Mouse (Mus musculus) neural tube, embryonic 11.5 days (tissue): ENCODE measurements around the gene Nub1. TPM values are rescaled to one million over a fixed set of nuclear protein-coding genes. Genes with fewer than 3 reads are reported as not detected.

ENCODE experiments used
- ATAC-seq: fragments of 200-750 bp; cut with Nextera tagmentation; 2 replicates; pipeline ENCODE4 v1.8.0; 2017; ENCODE audit warnings: moderate number of reproducible peaks, mild to moderate bottlenecking, moderate TSS enrichment, moderate library complexity; ENCODE audit not compliant: insufficient read depth, low FRiP score, low TSS enrichment
- DNase-seq: peaks from one replicate; pipeline ENCODE4 v3.0.0-alpha.2; 2015; ENCODE audit warnings: low spot score
- H3K27ac ChIP-seq: fragments of 300-500 bp; sonication (generic); 2 replicates; pipeline ENCODE4 v1.5.1; 2014; ENCODE audit warnings: low read depth, mild to moderate bottlenecking, low read length
- H3K27me3 ChIP-seq: fragments of 300-500 bp; sonication (generic); 2 replicates; pipeline ENCODE4 v1.6.1; 2014; ENCODE audit warnings: mild to moderate bottlenecking, low read length, mixed read lengths; ENCODE audit not compliant: control insufficient read depth, insufficient read depth
- H3K36me3 ChIP-seq: fragments of 300-500 bp; sonication (generic); 2 replicates; pipeline ENCODE4 v1.6.1; 2014; ENCODE audit warnings: mild to moderate bottlenecking, low read length, moderate library complexity, mixed read lengths; ENCODE audit not compliant: control insufficient read depth, insufficient read depth
- H3K4me1 ChIP-seq: fragments of 300-500 bp; sonication (generic); 2 replicates; pipeline ENCODE4 v1.6.1; 2014; ENCODE audit warnings: low read length, mixed read lengths; ENCODE audit not compliant: control insufficient read depth, insufficient read depth
- H3K4me2 ChIP-seq: fragments of 300-500 bp; sonication (generic); 2 replicates; pipeline ENCODE4 v1.6.1; 2014; ENCODE audit warnings: low read depth, mild to moderate bottlenecking, moderate library complexity
- H3K4me3 ChIP-seq: fragments of 300-500 bp; sonication (generic); 2 replicates; pipeline ENCODE4 v1.5.1; 2014; ENCODE audit warnings: low read depth, low read length
- H3K9ac ChIP-seq: fragments of 300-500 bp; sonication (generic); 2 replicates; pipeline ENCODE4 v1.6.1; 2014; ENCODE audit warnings: mild to moderate bottlenecking, low read length
- H3K9me3 ChIP-seq: fragments of 300-500 bp; sonication (generic); 2 replicates; pipeline ENCODE4 v1.6.1; 2016; ENCODE audit warnings: low read length; ENCODE audit not compliant: control insufficient read depth
- WGBS: fragments of 180-500 bp; shearing (Covaris S2); extraction: QIAGEN DNeasy Blood & Tissue Kit; methylation state at CpG from one replicate; pipeline ENCODE4 v1.1.7; 2014; 5-methylcytosine and 5-hydroxymethylcytosine counted together
- polyA plus RNA-seq: library from polyadenylated mRNA; unstranded; fragments of >200 nt; fragmentation: Nextera tagmentation; extraction: Ambion mirVana; gene quantifications from 2 replicates; pipeline ENCODE4 v1.2.1, GENCODE M21; 2014

Gene Nub1
- polyA plus RNA-seq, 1 experiment from 2014 or later = 41.8 TPM

GRCm38 (mm10) chr5:24726901-24727836 lies 41.8 kb downstream of the Nub1 start:
- no peak overlapping the region for H3K4me2 ChIP-seq
- WGBS = 73% methylated on average over 12 of the region's 12 CpGs
- no peaks in the 10 kb centered on the region for H3K9me3 ChIP-seq
- no peaks in the 10 kb centered on the region for H3K36me3 ChIP-seq
- H3K4me1 ChIP-seq = peaks cover 10% of the 10 kb centered on the region
- H3K9ac ChIP-seq = no peak overlapping the region
- no peak overlapping the region for H3K27ac ChIP-seq
- peak; percentile 14 for DNase-seq
- peaks cover 28% of the 10 kb centered on the region for H3K27me3 ChIP-seq
- no peak overlapping the region for H3K4me3 ChIP-seq
- ATAC-seq = no peak

GRCm38 (mm10) chr5:24729797-24730487 lies 44.6 kb downstream of the Nub1 start:
- Histone ChIP-seq H3K4me1 (peaks cover 7% of the 10 kb centered on the region), H3K4me2 (peak overlapping the region; percentile 54), H3K27ac (no peak overlapping the region), H3K9me3 (no peaks in the 10 kb centered on the region), H3K4me3 (peak overlapping the region; percentile 45), H3K36me3 (no peaks in the 10 kb centered on the region), H3K27me3 (peaks cover 28% of the 10 kb centered on the region), H3K9ac (peak overlapping the region; percentile 61)
- WGBS = 1% methylated on average over 49 of the region's 49 CpGs
- no peak for ATAC-seq
- no peak for DNase-seq

- Histone ChIP-seq H3K4me3 (peak within 1 kb of the TSS; percentile 45), H3K4me1 (0 out of 2 replicates have a peak, but pooled peaks cover 5% of the 10 kb centered on the region), H3K27me3 (peaks cover 28% of the 10 kb centered on the region), H3K9ac (peak within 1 kb of the TSS; percentile 61), H3K4me2 (peak within 1 kb of the TSS; percentile 54), H3K27ac (no peak within 1 kb of the TSS), H3K36me3 (no peaks in the 10 kb centered on the region), H3K9me3 (no peaks in the 10 kb centered on the region)
- ATAC-seq (no peak), DNase-seq (peak; percentile 58)
- WGBS = under 1% methylated on average over 23 of the region's 23 CpGs
These were observed 45.1 kb downstream of the Nub1 start, which contains the start of gene Wdr86 for GRCm38 (mm10) chr5:24730488-24730871. TSS of gene Wdr86 (minus strand) at chr5:24730727.

DNA sequence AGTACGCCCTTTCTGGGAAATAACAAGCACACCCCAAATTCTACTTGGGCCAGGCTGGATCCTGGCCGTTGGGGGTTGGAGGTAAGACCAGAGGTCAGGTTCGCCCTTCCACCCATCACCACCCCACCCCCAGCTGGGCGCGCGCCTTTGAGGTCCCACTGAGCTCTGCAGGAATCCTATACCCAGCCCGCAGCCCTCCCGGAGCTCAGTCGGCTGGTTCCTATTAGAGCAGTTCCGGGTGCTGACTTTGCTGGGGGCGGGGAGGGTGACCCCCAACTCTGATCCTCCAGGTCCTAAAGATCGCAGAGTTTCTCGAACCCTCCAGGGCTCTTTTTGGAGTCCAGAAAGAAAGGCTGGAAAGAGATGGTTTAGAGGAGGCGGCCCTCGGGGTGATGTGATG lies 45.7 kb downstream of the Nub1 start:
- Histone ChIP-seq H3K4me1 (0 out of 2 replicates have a peak, but pooled peaks cover 5% of the 10 kb centered on the region), H3K36me3 (no peaks in the 10 kb centered on the region), H3K9ac (no peak overlapping the region; the same call in 1 of the 2 replicates), H3K27ac (no peak overlapping the region), H3K27me3 (peaks cover 28% of the 10 kb centered on the region), H3K9me3 (no peaks in the 10 kb centered on the region), H3K4me2 (peak overlapping the region; percentile 54), H3K4me3 (peak overlapping the region; percentile 45)
- WGBS = 2% methylated on average over 15 of the region's 15 CpGs
- DNase-seq = peak; percentile 39
- ATAC-seq = no peak

GRCm38 (mm10) chr5:24733134-24733533 lies 47.8 kb downstream of the Nub1 start:
- ATAC-seq = no peak
- H3K4me2 ChIP-seq = no peak overlapping the region
- H3K4me3 ChIP-seq = no peak overlapping the region
- 10% methylated on average over 6 of the region's 8 CpGs for WGBS
- no peak overlapping the region for H3K27ac ChIP-seq
- DNase-seq = peak; percentile 63
- H3K9me3 ChIP-seq = no peaks in the 10 kb centered on the region
- H3K9ac ChIP-seq = no peak overlapping the region
- 0 out of 2 replicates have a peak, but pooled peaks cover 5% of the 10 kb centered on the region for H3K4me1 ChIP-seq
- no peaks in the 10 kb centered on the region for H3K36me3 ChIP-seq
- peaks cover 28% of the 10 kb centered on the region for H3K27me3 ChIP-seq

- ATAC-seq = no peak
- Histone ChIP-seq H3K9me3 (no peaks in the 10 kb centered on the region), H3K27ac (no peak overlapping the region), H3K36me3 (no peaks in the 10 kb centered on the region), H3K4me1 (0 out of 2 replicates have a peak, but pooled peaks cover 5% of the 10 kb centered on the region), H3K4me2 (no peak overlapping the region), H3K4me3 (no peak overlapping the region), H3K27me3 (peaks cover 28% of the 10 kb centered on the region), H3K9ac (no peak overlapping the region)
- 68% methylated on average over 7 of the region's 7 CpGs for WGBS
- no peak for DNase-seq
These were observed 48.6 kb downstream of the Nub1 start for GRCm38 (mm10) chr5:24733771-24734426.

GRCm38 (mm10) chr5:24737595-24737994 lies 52.3 kb downstream of the Nub1 start:
- H3K27ac ChIP-seq = no peak overlapping the region
- H3K27me3 ChIP-seq = no peaks in the 10 kb centered on the region
- H3K4me2 ChIP-seq = no peak overlapping the region
- 93% methylated on average over 10 of the region's 10 CpGs for WGBS
- ATAC-seq (no peak), DNase-seq (peak; percentile 3)
- H3K36me3 ChIP-seq = no peaks in the 10 kb centered on the region
- H3K9me3 ChIP-seq = no peaks in the 10 kb centered on the region
- H3K4me3 ChIP-seq = no peak overlapping the region
- no peak overlapping the region for H3K9ac ChIP-seq
- no peaks in the 10 kb centered on the region; the same call in 1 of the 2 replicates for H3K4me1 ChIP-seq

DNA sequence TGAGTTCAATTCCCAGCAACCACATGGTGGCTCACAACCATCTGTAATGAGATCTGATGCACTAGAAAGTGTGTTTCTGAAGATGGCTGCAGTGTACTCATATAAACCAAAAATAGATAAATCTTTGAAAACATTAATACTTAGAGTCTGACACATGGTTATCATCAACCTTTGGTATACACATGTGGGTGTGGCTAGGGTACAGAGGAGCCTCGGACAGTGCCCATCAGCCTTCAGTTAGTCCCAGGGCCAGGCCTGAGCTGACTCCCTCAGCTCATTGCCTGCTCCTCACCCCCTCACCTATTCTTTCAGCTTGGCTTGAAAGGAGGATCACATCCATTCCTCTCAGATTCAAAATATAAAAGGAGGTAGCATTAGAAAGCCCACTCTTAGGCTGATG lies 53.2 kb downstream of the Nub1 start:
- H3K4me2 ChIP-seq = no peak overlapping the region
- ATAC-seq (no peak), DNase-seq (no peak)
- H3K27ac ChIP-seq = no peak overlapping the region
- H3K4me3 ChIP-seq = no peak overlapping the region
- H3K27me3 ChIP-seq = no peaks in the 10 kb centered on the region
- no peaks in the 10 kb centered on the region; the same call in 1 of the 2 replicates for H3K4me1 ChIP-seq
- WGBS = 76% methylated on average over 1 of the region's 1 CpGs
- no peaks in the 10 kb centered on the region for H3K36me3 ChIP-seq
- H3K9me3 ChIP-seq = no peaks in the 10 kb centered on the region
- H3K9ac ChIP-seq = no peak overlapping the region
